Mouse (Mus musculus): ENCODE measurements at regions not wholly inside any gene's neighbourhood (a gene's known extent, or its start where the extent isn't known, plus 50 kb on each side); places are given as distances from the start of the nearest gene placed in this dataset.

- no peak overlapping the region for H3K27ac ChIP-seq (ENCODE audit: low read length)
- no peak overlapping the region for H3K9ac ChIP-seq (replicated peaks; ENCODE audit: low read length)
- ATAC-seq (ENCODE audit: low FRiP score, low TSS enrichment) = no peak
- H3K4me1 ChIP-seq (ENCODE audit: insufficient read depth, low read length) = no peaks in the 10 kb centered on the region
- H3K4me3 ChIP-seq (ENCODE audit: low read length) = no peak overlapping the region
- no peaks in the 10 kb centered on the region for H3K36me3 ChIP-seq (ENCODE audit: insufficient read depth, low read length)
- H3K9me3 ChIP-seq (ENCODE audit: low read length) = no peaks in the 10 kb centered on the region
- no peaks in the 10 kb centered on the region; the same call in 1 of the 2 replicates for H3K27me3 ChIP-seq (ENCODE audit: insufficient read depth, low read length)
- 25% methylated on average over 8 of the region's 8 CpGs for WGBS
- no peak overlapping the region for H3K4me2 ChIP-seq (replicated peaks; ENCODE audit: low read depth, low read length)
Observed at GRCm38 (mm10) chr2:8690846-8691643, 1181.7 kb upstream of the Celf2 start.

GRCm38 (mm10) chr2:8729306-8729705, 1151.7 kb upstream of the 4930412O13Rik start:
- 71% methylated on average over 8 of the region's 8 CpGs for WGBS
- ATAC-seq (ENCODE audit: low FRiP score, low TSS enrichment) = 0 out of 2 replicates have a peak, but pooled peaks have one; percentile 9
- no peaks in the 10 kb centered on the region for H3K4me1 ChIP-seq (ENCODE audit: insufficient read depth, low read length)

GRCm38 (mm10) chr2:8754142-8754541, 1126.9 kb upstream of the 4930412O13Rik start:
- 0 out of 2 replicates have a peak, but pooled peaks have one; percentile 46 for ATAC-seq (ENCODE audit: low FRiP score, low TSS enrichment)
- no peak overlapping the region for H3K4me2 ChIP-seq (replicated peaks; ENCODE audit: low read depth, low read length)
- 15% methylated on average over 1 of the region's 1 CpGs for WGBS

More at GRCm38 (mm10) chr2:8729306-8729705, 1151.7 kb upstream of the 4930412O13Rik start:
- H3K4me2 ChIP-seq (replicated peaks; ENCODE audit: low read depth, low read length) = no peak overlapping the region
- no peaks in the 10 kb centered on the region for H3K9me3 ChIP-seq (ENCODE audit: low read length)
- H3K27me3 ChIP-seq (ENCODE audit: insufficient read depth, low read length) = no peaks in the 10 kb centered on the region
- H3K36me3 ChIP-seq (ENCODE audit: insufficient read depth, low read length) = no peaks in the 10 kb centered on the region
- no peak overlapping the region for H3K4me3 ChIP-seq (ENCODE audit: low read length)
- H3K9ac ChIP-seq (replicated peaks; ENCODE audit: low read length) = no peak overlapping the region
- no peak overlapping the region for H3K27ac ChIP-seq (ENCODE audit: low read length)

GRCm38 (mm10) chr2:8756546-8756945, 1124.5 kb upstream of the 4930412O13Rik start:
- Histone ChIP-seq H3K9me3 (ENCODE audit: low read length) (no peaks in the 10 kb centered on the region), H3K27me3 (ENCODE audit: insufficient read depth, low read length) (no peaks in the 10 kb centered on the region), H3K4me2 (replicated peaks; ENCODE audit: low read depth, low read length) (no peak overlapping the region), H3K4me3 (ENCODE audit: low read length) (no peak overlapping the region), H3K36me3 (ENCODE audit: insufficient read depth, low read length) (no peaks in the 10 kb centered on the region), H3K27ac (ENCODE audit: low read length) (no peak overlapping the region), H3K9ac (replicated peaks; ENCODE audit: low read length) (no peak overlapping the region), H3K4me1 (ENCODE audit: insufficient read depth, low read length) (no peaks in the 10 kb centered on the region; the same call in 1 of the 2 replicates)
- no peak for ATAC-seq (ENCODE audit: low FRiP score, low TSS enrichment)
- WGBS = 48% methylated on average over 4 of the region's 4 CpGs

More at GRCm38 (mm10) chr2:8754142-8754541, 1126.9 kb upstream of the 4930412O13Rik start:
- H3K4me1 ChIP-seq (ENCODE audit: insufficient read depth, low read length) = no peaks in the 10 kb centered on the region; the same call in 1 of the 2 replicates
- H3K4me3 ChIP-seq (ENCODE audit: low read length) = no peak overlapping the region
- H3K27me3 ChIP-seq (ENCODE audit: insufficient read depth, low read length) = no peaks in the 10 kb centered on the region
- H3K9ac ChIP-seq (replicated peaks; ENCODE audit: low read length) = no peak overlapping the region
- H3K36me3 ChIP-seq (ENCODE audit: insufficient read depth, low read length) = no peaks in the 10 kb centered on the region
- no peak overlapping the region for H3K27ac ChIP-seq (ENCODE audit: low read length)
- no peaks in the 10 kb centered on the region for H3K9me3 ChIP-seq (ENCODE audit: low read length)

GRCm38 (mm10) chr2:8770636-8771035, 1110.4 kb upstream of the 4930412O13Rik start:
- H3K4me3 ChIP-seq (ENCODE audit: low read length) = no peak overlapping the region
- H3K27me3 ChIP-seq (ENCODE audit: insufficient read depth, low read length) = no peaks in the 10 kb centered on the region
- H3K27ac ChIP-seq (ENCODE audit: low read length) = no peak overlapping the region
- H3K36me3 ChIP-seq (ENCODE audit: insufficient read depth, low read length) = no peaks in the 10 kb centered on the region
- no peak overlapping the region for H3K4me2 ChIP-seq (replicated peaks; ENCODE audit: low read depth, low read length)
- no peak overlapping the region for H3K9ac ChIP-seq (replicated peaks; ENCODE audit: low read length)
- no peak for ATAC-seq (ENCODE audit: low FRiP score, low TSS enrichment)
- H3K9me3 ChIP-seq (ENCODE audit: low read length) = no peaks in the 10 kb centered on the region
- H3K4me1 ChIP-seq (ENCODE audit: insufficient read depth, low read length) = no peaks in the 10 kb centered on the region
- 74% methylated on average over 4 of the region's 4 CpGs for WGBS

GRCm38 (mm10) chr2:8781152-8781935, 1099.7 kb upstream of the 4930412O13Rik start:
- Histone ChIP-seq H3K36me3 (ENCODE audit: insufficient read depth, low read length) (no peaks in the 10 kb centered on the region), H3K9ac (replicated peaks; ENCODE audit: low read length) (no peak overlapping the region), H3K4me1 (ENCODE audit: insufficient read depth, low read length) (no peaks in the 10 kb centered on the region), H3K27me3 (ENCODE audit: insufficient read depth, low read length) (no peaks in the 10 kb centered on the region), H3K4me2 (replicated peaks; ENCODE audit: low read depth, low read length) (no peak overlapping the region), H3K27ac (ENCODE audit: low read length) (no peak overlapping the region), H3K9me3 (ENCODE audit: low read length) (no peaks in the 10 kb centered on the region), H3K4me3 (ENCODE audit: low read length) (no peak overlapping the region)
- no peak for ATAC-seq (ENCODE audit: low FRiP score, low TSS enrichment)
- WGBS = 58% methylated on average over 7 of the region's 7 CpGs

GRCm38 (mm10) chr2:8782225-8782624, 1098.8 kb upstream of the 4930412O13Rik start:
- Histone ChIP-seq H3K4me2 (replicated peaks; ENCODE audit: low read depth, low read length) (no peak overlapping the region), H3K36me3 (ENCODE audit: insufficient read depth, low read length) (no peaks in the 10 kb centered on the region), H3K27ac (ENCODE audit: low read length) (no peak overlapping the region), H3K27me3 (ENCODE audit: insufficient read depth, low read length) (no peaks in the 10 kb centered on the region), H3K4me3 (ENCODE audit: low read length) (no peak overlapping the region), H3K9ac (replicated peaks; ENCODE audit: low read length) (no peak overlapping the region), H3K9me3 (ENCODE audit: low read length) (no peaks in the 10 kb centered on the region), H3K4me1 (ENCODE audit: insufficient read depth, low read length) (no peaks in the 10 kb centered on the region)
- whole genome bisulfite sequencing = 90% methylated on average over 2 of the region's 2 CpGs
- no peak for ATAC-seq (ENCODE audit: low FRiP score, low TSS enrichment)

DNA sequence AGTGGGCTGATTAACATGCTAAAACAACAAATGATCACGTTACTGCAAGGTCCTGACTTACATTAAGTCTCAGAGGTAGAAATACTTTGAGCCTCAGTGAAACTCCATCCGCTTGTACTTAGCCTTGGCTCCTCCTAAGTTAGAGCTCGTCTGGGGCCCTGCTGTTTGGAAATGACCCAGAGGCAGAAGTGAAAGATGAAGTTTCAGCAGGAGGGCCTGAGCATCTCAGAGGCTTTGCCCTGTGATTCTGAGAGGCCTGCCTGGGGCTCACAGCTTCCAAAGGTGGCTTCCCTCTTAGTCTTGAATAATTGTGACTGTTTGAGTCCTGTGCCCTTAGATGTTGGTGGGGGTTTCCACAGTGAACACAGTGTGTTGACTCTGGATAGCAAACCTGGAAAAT, 1079.0 kb upstream of the 4930412O13Rik start:
- H3K9ac ChIP-seq (replicated peaks; ENCODE audit: low read length) = no peak overlapping the region
- no peak for ATAC-seq (ENCODE audit: low FRiP score, low TSS enrichment)

GRCm38 (mm10) chr2:8809609-8810008, 1071.4 kb upstream of the 4930412O13Rik start:
- Histone ChIP-seq H3K4me2 (replicated peaks; ENCODE audit: low read depth, low read length) (no peak overlapping the region), H3K4me1 (ENCODE audit: insufficient read depth, low read length) (no peaks in the 10 kb centered on the region), H3K9ac (replicated peaks; ENCODE audit: low read length) (no peak overlapping the region), H3K4me3 (ENCODE audit: low read length) (no peak overlapping the region), H3K27ac (ENCODE audit: low read length) (no peak overlapping the region), H3K9me3 (ENCODE audit: low read length) (no peaks in the 10 kb centered on the region), H3K27me3 (ENCODE audit: insufficient read depth, low read length) (no peaks in the 10 kb centered on the region), H3K36me3 (ENCODE audit: insufficient read depth, low read length) (no peaks in the 10 kb centered on the region)
- ATAC-seq (ENCODE audit: low FRiP score, low TSS enrichment) = no peak
- WGBS = 88% methylated on average over 4 of the region's 4 CpGs

More for the DNA sequence above, 1079.0 kb upstream of the 4930412O13Rik start:
- 36% methylated on average over 3 of the region's 3 CpGs for WGBS
- no peak overlapping the region for H3K27ac ChIP-seq (ENCODE audit: low read length)
- H3K4me1 ChIP-seq (ENCODE audit: insufficient read depth, low read length) = no peaks in the 10 kb centered on the region
- H3K27me3 ChIP-seq (ENCODE audit: insufficient read depth, low read length) = no peaks in the 10 kb centered on the region
- no peaks in the 10 kb centered on the region for H3K9me3 ChIP-seq (ENCODE audit: low read length)
- no peak overlapping the region for H3K4me3 ChIP-seq (ENCODE audit: low read length)
- H3K4me2 ChIP-seq (replicated peaks; ENCODE audit: low read depth, low read length) = no peak overlapping the region
- no peaks in the 10 kb centered on the region for H3K36me3 ChIP-seq (ENCODE audit: insufficient read depth, low read length)

Data from kidney, embryonic 16.5 days (tissue).